In the genomic region with DNA sequence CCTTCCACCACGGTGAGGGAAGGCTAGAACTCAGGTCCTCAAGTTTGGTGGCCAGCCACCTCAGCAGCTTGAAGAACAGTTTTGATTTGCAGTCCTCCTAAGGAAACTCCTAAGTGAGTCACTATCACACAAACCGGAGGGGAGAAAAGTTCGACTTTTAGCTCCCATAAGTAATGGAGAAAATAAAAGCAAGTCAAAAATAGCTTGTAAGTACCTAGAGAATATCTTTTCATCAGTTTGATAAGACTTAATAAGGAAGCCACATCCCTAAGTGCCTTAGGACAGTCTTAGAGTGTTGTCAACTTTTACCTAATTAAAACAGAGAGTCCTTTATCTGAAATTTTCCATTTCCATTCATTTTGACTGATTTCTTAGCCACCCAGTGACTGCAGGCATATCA, we compare ENCODE assay signal across 10 mouse cellular contexts. TPM values are rescaled to one million over a fixed set of nuclear protein-coding genes. Genes with fewer than 3 reads are reported as not detected.
A peak's percentile ranks its signal among the peaks of the same experiment; 100 is the strongest.
DNase-seq lines count a peak whose midpoint lies in the region; ATAC-seq and TF ChIP-seq lines count a peak whose summit lies in the region.
"Had no signal": no experiment of that assay in that cellular context is flagged by ENCODE, and none has a peak within 500 bp of the region (broad histone marks: within the 10 kb centered on the region; RNA-seq: fewer than 3 reads in every experiment).

No protein-coding gene starts in this region.

- TF ChIP-seq CTCF in lung, adult 2 months (IDR thresholded peaks at IDR 0.05; ENCODE audit: insufficient read depth, low read length): no peak
- no peak for TF ChIP-seq CTCF in midbrain, postnatal 0 days (IDR thresholded peaks at IDR 0.05)

- peaks cover 15% of the 10 kb centered on the region; the same call in 1 of the 2 replicates for H3K27me3 ChIP-seq in forebrain, embryonic 11.5 days (ENCODE audit: control insufficient read depth, insufficient read depth, low read length)
- H3K27me3 ChIP-seq in forebrain, embryonic 14.5 days (replicated peaks; ENCODE audit: control insufficient read depth, insufficient read depth, low read length): peaks cover 14% of the 10 kb centered on the region
- peaks cover 30% of the 10 kb centered on the region for H3K27me3 ChIP-seq in lung, embryonic 15.5 days
- H3K27me3 ChIP-seq in midbrain, postnatal 0 days (ENCODE audit: insufficient read depth, low read length): peaks cover 12% of the 10 kb centered on the region

- ATAC-seq in forebrain, embryonic 11.5 days (replicated peaks; ENCODE audit: low FRiP score): no peak
- ATAC-seq in forebrain, embryonic 14.5 days: no peak
- ATAC-seq in lung, embryonic 15.5 days (ENCODE audit: borderline replicate concordance, extremely low read depth, low FRiP score, low TSS enrichment): no peak
- ATAC-seq in midbrain, postnatal 0 days (ENCODE audit: low FRiP score): no peak
- no peak for ATAC-seq in inflammation-experienced regulatory T-cells, adult 6 months

- WGBS in forebrain, embryonic 11.5 days: 25% methylated on average over 3 of the region's 3 CpGs
- WGBS in forebrain, embryonic 14.5 days: 33% methylated on average over 3 of the region's 3 CpGs
- WGBS in lung, embryonic 15.5 days: 24% methylated on average over 3 of the region's 3 CpGs
- 43% methylated on average over 3 of the region's 3 CpGs for WGBS in lung, adult 2 months
- WGBS in midbrain, postnatal 0 days: 37% methylated on average over 3 of the region's 3 CpGs

- no peak for TF ChIP-seq POLR2A in lung, adult 2 months (IDR thresholded peaks at IDR 0.05; ENCODE audit: borderline replicate concordance, extremely low read depth, low read depth, low read length)

- H3K27ac ChIP-seq in forebrain, embryonic 11.5 days (ENCODE audit: low read depth, low read length): no peak overlapping the region
- no peak overlapping the region for H3K27ac ChIP-seq in forebrain, embryonic 14.5 days (ENCODE audit: low read depth, low read length)
- peak overlapping the region; percentile 99; the same call in 1 of the 2 replicates for H3K27ac ChIP-seq in lung, embryonic 15.5 days
- H3K27ac ChIP-seq in midbrain, postnatal 0 days (ENCODE audit: low read depth, low read length): no peak overlapping the region
- H3K27ac ChIP-seq: left cerebral cortex, adult 2 months had no signal

- no peak overlapping the region for H3K9ac ChIP-seq in forebrain, embryonic 11.5 days (ENCODE audit: low read length)
- no peak overlapping the region for H3K9ac ChIP-seq in forebrain, embryonic 14.5 days (ENCODE audit: low read length)
- H3K9ac ChIP-seq in lung, embryonic 15.5 days: 0 out of 2 replicates have a peak overlapping the region, but pooled peaks have one; percentile 29
- H3K9ac ChIP-seq in midbrain, postnatal 0 days (replicated peaks; ENCODE audit: low read length, poor library complexity, severe bottlenecking): no peak overlapping the region

- peaks cover 4% of the 10 kb centered on the region; the same call in 1 of the 2 replicates for H3K4me1 ChIP-seq in forebrain, embryonic 11.5 days (replicated peaks; ENCODE audit: control insufficient read depth, insufficient read depth, low read length)
- H3K4me1 ChIP-seq in forebrain, embryonic 14.5 days (ENCODE audit: control insufficient read depth, insufficient read depth, low read length): peaks cover 6% of the 10 kb centered on the region
- peaks cover 7% of the 10 kb centered on the region for H3K4me1 ChIP-seq in lung, embryonic 15.5 days
- no peaks in the 10 kb centered on the region; the same call in 1 of the 2 replicates for H3K4me1 ChIP-seq in lung, adult 2 months (ENCODE audit: control insufficient read depth, insufficient read depth, low read length)
- H3K4me1 ChIP-seq in midbrain, postnatal 0 days (ENCODE audit: insufficient read depth, low read length): peaks cover 3% of the 10 kb centered on the region; the same call in 1 of the 2 replicates

- no peaks in the 10 kb centered on the region for H3K9me3 ChIP-seq in forebrain, embryonic 11.5 days (ENCODE audit: control insufficient read depth, low read length)
- no peaks in the 10 kb centered on the region for H3K9me3 ChIP-seq in forebrain, embryonic 14.5 days (replicated peaks; ENCODE audit: control insufficient read depth, low read length)
- no peaks in the 10 kb centered on the region for H3K9me3 ChIP-seq in lung, embryonic 15.5 days
- H3K9me3 ChIP-seq in midbrain, postnatal 0 days (ENCODE audit: low read length): no peaks in the 10 kb centered on the region

- H3K4me3 ChIP-seq in forebrain, embryonic 11.5 days (ENCODE audit: low read depth, low read length): no peak overlapping the region
- H3K4me3 ChIP-seq in forebrain, embryonic 14.5 days (ENCODE audit: low read depth, low read length): no peak overlapping the region
- H3K4me3 ChIP-seq in lung, embryonic 15.5 days: peak overlapping the region; percentile 57
- H3K4me3 ChIP-seq in lung, adult 2 months (replicated peaks; ENCODE audit: extremely low read depth, low read depth, low read length): no peak overlapping the region
- no peak overlapping the region for H3K4me3 ChIP-seq in midbrain, postnatal 0 days (ENCODE audit: low read depth, low read length)
- H3K4me3 ChIP-seq: left cerebral cortex, adult 2 months had no signal

- H3K36me3 ChIP-seq in forebrain, embryonic 11.5 days (ENCODE audit: control insufficient read depth, insufficient read depth, low read length): no peaks in the 10 kb centered on the region
- H3K36me3 ChIP-seq in forebrain, embryonic 14.5 days (ENCODE audit: control insufficient read depth, insufficient read depth, low read length): no peaks in the 10 kb centered on the region
- no peaks in the 10 kb centered on the region for H3K36me3 ChIP-seq in lung, embryonic 15.5 days
- H3K36me3 ChIP-seq in midbrain, postnatal 0 days (ENCODE audit: insufficient read depth, low read length): no peaks in the 10 kb centered on the region

- DNase-seq in forebrain, embryonic 11.5 days (ENCODE audit: low spot score): no peak
- no peak for DNase-seq in forebrain, embryonic 14.5 days (ENCODE audit: low spot score)
- DNase-seq in lung, adult 2 months: no peak
- peak; percentile 39 for DNase-seq in induced T-regulatory cell, adult 2 months (ENCODE audit: low read depth)
- no peak for DNase-seq in midbrain, postnatal 0 days (ENCODE audit: low spot score)
- DNase-seq in adrenal gland, postnatal 36 days: no peak
- DNase-seq: cerebellum, postnatal 25 days had no signal

- peak overlapping the region; percentile 78; the same call in 1 of the 2 replicates for H3K4me2 ChIP-seq in forebrain, embryonic 11.5 days (ENCODE audit: low read depth, low read length, severe bottlenecking)
- H3K4me2 ChIP-seq in forebrain, embryonic 14.5 days (ENCODE audit: low read length): no peak overlapping the region
- peak overlapping the region; percentile 87 for H3K4me2 ChIP-seq in lung, embryonic 15.5 days
- peak overlapping the region; percentile 88; the same call in 1 of the 2 replicates for H3K4me2 ChIP-seq in midbrain, postnatal 0 days (ENCODE audit: low read depth, low read length, poor library complexity, severe bottlenecking)

RNA-seq across cellular contexts. Expression of gene Rbm47, which starts 23.3 kb away (rescaled TPM):
- polyA plus RNA-seq in forebrain, embryonic 11.5 days (2014; fragmentation: Nextera tagmentation; extraction: Ambion mirVana): 5.9 and 6.1 TPM in 2 replicates
- polyA plus RNA-seq in forebrain, embryonic 14.5 days (2014; fragmentation: Nextera tagmentation; extraction: Ambion mirVana): 2.2 and 2.7 TPM in 2 replicates
- polyA plus RNA-seq in lung, embryonic 15.5 days (2015; fragmentation: Nextera tagmentation; extraction: Ambion mirVana): 23.6 and 28.5 TPM in 2 replicates
- polyA plus RNA-seq in lung, adult 2 months (2012; rRNA removed): 33.1 and 37.2 TPM in 2 replicates
- total RNA-seq in midbrain, postnatal 0 days (2014; rRNA removed): 2.5 and 3.0 TPM in 2 replicates
- polyA plus RNA-seq in midbrain, postnatal 0 days (2015; fragmentation: Nextera tagmentation; extraction: Ambion mirVana): 1.3 and 1.4 TPM in 2 replicates
- 100 to 1,000 TPM; 102 to 121 TPM for total RNA-seq in adrenal gland, postnatal 36 days (2021)
- polyA plus RNA-seq in inflammation-experienced regulatory T-cells, adult 6 months (2017; shearing (Covaris generic)): 1 to 10 TPM in 2 of 3 experiments, under 1 TPM in 1; 0.71 to 8.2 (median 1.2) TPM
